Mouse (Mus musculus) CH12.LX (cell line): ENCODE measurements around the gene Rnf181. TPM values are rescaled to one million over a fixed set of nuclear protein-coding genes. Genes with fewer than 3 reads are reported as not detected.

Experiments
- DNase-seq: peaks from one replicate; pipeline ENCODE4 v3.0.0-alpha.2; 2013; ENCODE audit errors: extremely low read depth
- H3K27ac ChIP-seq: 2 replicates; pipeline ENCODE4 v1.5.1; 2012; ENCODE audit warnings: low read depth, mild to moderate bottlenecking, control low read depth, moderate library complexity; ENCODE audit not compliant: insufficient read depth
- H3K27me3 ChIP-seq: replicated peaks from 2 replicates; pipeline ENCODE3; 2012; ENCODE audit warnings: inconsistent platforms
- H3K36me3 ChIP-seq, 2 experiments: replicated peaks in 1 of 2; 2 replicates each; pipeline versions ENCODE3 to v1.6.1; 2012; ENCODE audit warnings: inconsistent platforms in 1 of 2, low read length in 1 of 2, mild to moderate bottlenecking in 1 of 2, mixed read lengths in 1 of 2, moderate library complexity in 1 of 2; ENCODE audit not compliant: control insufficient read depth in 1 of 2, insufficient read depth in 1 of 2
- H3K4me1 ChIP-seq, 2 experiments: 2 replicates each; pipeline ENCODE4 v1.6.1; 2012; ENCODE audit warnings: inconsistent platforms in 1 of 2, moderate library complexity in 1 of 2; ENCODE audit not compliant: insufficient read depth in 2 of 2, control insufficient read depth in 1 of 2
- H3K4me2 ChIP-seq: 2 replicates; pipeline ENCODE4 v1.6.1; 2012; ENCODE audit warnings: low read depth, mild to moderate bottlenecking, control low read depth; ENCODE audit not compliant: poor library complexity, insufficient read depth, severe bottlenecking
- H3K4me3 ChIP-seq, 3 experiments: fragments of 150-350 bp in 1 of 3; sonication (generic) in 1 of 3; replicated peaks in 1 of 3; 2 replicates each; pipeline versions ENCODE3 to v1.5.1; 2011 to 2012; ENCODE audit warnings: low read depth in 2 of 3, low read length in 2 of 3, mild to moderate bottlenecking in 2 of 3, moderate library complexity in 2 of 3, control low read depth in 1 of 3, improper control_type of control experiment in 1 of 3, inconsistent platforms in 1 of 3, mixed read lengths in 1 of 3; ENCODE audit not compliant: poor library complexity in 1 of 3
- H3K79me2 ChIP-seq: replicated peaks from 2 replicates; pipeline ENCODE4 v1.6.1; 2012; ENCODE audit warnings: mild to moderate bottlenecking, moderate library complexity; ENCODE audit not compliant: control insufficient read depth, poor library complexity, insufficient read depth, severe bottlenecking; ENCODE audit errors: extremely low read depth
- H3K9ac ChIP-seq: 2 replicates; pipeline ENCODE4 v1.6.1; 2012; ENCODE audit warnings: low read depth, mild to moderate bottlenecking, control low read depth, moderate library complexity; ENCODE audit not compliant: insufficient read depth
- H3K9me3 ChIP-seq: replicated peaks from 2 replicates; pipeline ENCODE3; 2012; ENCODE audit warnings: low read length, inconsistent platforms, mixed read lengths
- CHD2 ChIP-seq: IDR thresholded peaks from 2 replicates; pipeline ENCODE4 v1.6.1; 2011; ENCODE audit warnings: low read length, improper control_type of control experiment
- CTCF ChIP-seq, 2 experiments: IDR thresholded peaks in 1 of 2; conservative IDR thresholded peaks in 1 of 2; 2 replicates each; pipeline ENCODE4 v1.5.1; 2011 to 2012; ENCODE audit warnings: low read depth in 2 of 2, low read length in 2 of 2, improper control_type of control experiment in 1 of 2, inconsistent platforms in 1 of 2, mild to moderate bottlenecking in 1 of 2, moderate library complexity in 1 of 2
- E2F4 ChIP-seq: IDR thresholded peaks from 2 replicates; pipeline ENCODE4 v1.6.1; 2011; ENCODE audit warnings: low read depth, low read length, improper control_type of control experiment; ENCODE audit not compliant: insufficient replicate concordance
- ELF1 ChIP-seq: IDR thresholded peaks from 2 replicates; pipeline ENCODE4 v1.6.1; 2014; ENCODE audit warnings: low read depth, mild to moderate bottlenecking, inconsistent platforms, low read length, improper control_type of control experiment
- EP300 ChIP-seq: IDR thresholded peaks from 2 replicates; pipeline ENCODE4 v1.6.1; 2011; ENCODE audit warnings: low read length, improper control_type of control experiment
- ETS1 ChIP-seq: conservative IDR thresholded peaks from 2 replicates; pipeline ENCODE4 v1.6.1; 2012; ENCODE audit warnings: low read depth, mild to moderate bottlenecking, inconsistent platforms, low read length, improper control_type of control experiment, moderate library complexity
- GABPA ChIP-seq: IDR thresholded peaks from 2 replicates; pipeline ENCODE4 v1.6.1; 2012; ENCODE audit warnings: low read depth, low read length, improper control_type of control experiment, inconsistent platforms; ENCODE audit not compliant: insufficient replicate concordance
- HCFC1 ChIP-seq: IDR thresholded peaks from 2 replicates; pipeline ENCODE4 v1.6.1; 2012; ENCODE audit warnings: low read depth, mild to moderate bottlenecking, inconsistent platforms, low read length, improper control_type of control experiment
- IRF4 ChIP-seq: IDR thresholded peaks from 2 replicates; pipeline ENCODE4 v1.6.1; 2014; ENCODE audit warnings: low read depth, mild to moderate bottlenecking, inconsistent platforms, low read length, improper control_type of control experiment
- MAFK ChIP-seq: IDR thresholded peaks from 2 replicates; pipeline ENCODE4 v1.6.1; 2011; ENCODE audit warnings: low read length, improper control_type of control experiment; ENCODE audit not compliant: insufficient replicate concordance
- MAX ChIP-seq: IDR thresholded peaks from 2 replicates; pipeline ENCODE4 v1.6.1; 2011; ENCODE audit warnings: low read length, improper control_type of control experiment
- MEF2A ChIP-seq: IDR thresholded peaks from 2 replicates; pipeline ENCODE4 v1.6.1; 2014; ENCODE audit warnings: low read depth, mild to moderate bottlenecking, inconsistent platforms, low read length, improper control_type of control experiment, borderline replicate concordance
- MXI1 ChIP-seq: IDR thresholded peaks from 2 replicates; pipeline ENCODE4 v1.6.1; 2011; ENCODE audit warnings: mild to moderate bottlenecking, low read depth, low read length, improper control_type of control experiment
- NELFE ChIP-seq: IDR thresholded peaks from 2 replicates; pipeline ENCODE4 v1.6.1; 2011; ENCODE audit warnings: low read depth, low read length, improper control_type of control experiment
- NRF1 ChIP-seq: IDR thresholded peaks from 2 replicates; pipeline ENCODE4 v1.6.1; 2014; ENCODE audit warnings: low read depth, mild to moderate bottlenecking, inconsistent platforms, low read length, improper control_type of control experiment, moderate library complexity
- POLR2AphosphoS2 ChIP-seq: IDR thresholded peaks from 2 replicates; pipeline ENCODE4 v1.6.1; 2011; ENCODE audit warnings: low read depth, low read length, improper control_type of control experiment
- RAD21 ChIP-seq: IDR thresholded peaks from 2 replicates; pipeline ENCODE4 v1.6.1; 2011; ENCODE audit warnings: low read depth, mild to moderate bottlenecking, low read length, improper control_type of control experiment, moderate library complexity
- RCOR1 ChIP-seq: conservative IDR thresholded peaks from 2 replicates; pipeline ENCODE4 v1.6.1; 2012; ENCODE audit warnings: low read depth, mild to moderate bottlenecking, inconsistent platforms, low read length, improper control_type of control experiment
- SMC3 ChIP-seq: IDR thresholded peaks from 2 replicates; pipeline ENCODE4 v1.6.1; 2011; ENCODE audit warnings: low read depth, low read length, improper control_type of control experiment
- TBP ChIP-seq: conservative IDR thresholded peaks from 2 replicates; pipeline ENCODE4 v1.6.1; 2011; ENCODE audit warnings: low read depth, low read length, improper control_type of control experiment
- USF1 ChIP-seq: IDR thresholded peaks from 2 replicates; pipeline ENCODE4 v1.6.1; 2014; ENCODE audit warnings: low read depth, mild to moderate bottlenecking, inconsistent platforms, low read length, improper control_type of control experiment
- USF2 ChIP-seq: conservative IDR thresholded peaks from 2 replicates; pipeline ENCODE4 v1.6.1; 2011; ENCODE audit warnings: low read depth, low read length, improper control_type of control experiment
- ZKSCAN1 ChIP-seq: IDR thresholded peaks from 2 replicates; pipeline ENCODE4 v1.6.1; 2012; ENCODE audit warnings: low read depth, inconsistent platforms, low read length, improper control_type of control experiment, borderline replicate concordance
- ZMIZ1 ChIP-seq: IDR thresholded peaks from 2 replicates; pipeline ENCODE4 v1.6.1; 2012; ENCODE audit warnings: low read depth, mild to moderate bottlenecking, inconsistent platforms, low read length, improper control_type of control experiment
- dilution Hi-C: fragments of 300-500 bp; cut with MboI; formaldehyde crosslinking; loops from 2 replicates; pipeline ENCODE4 v1.14.3; 2020; ENCODE audit warnings: low sequenced_read_pairs; ENCODE audit not compliant: extremely low pct_unique_long_range_greater_than_20kb, extremely low pct_ligation_motif_present
- in situ Hi-C: fragments of 300-500 bp; cut with MboI; formaldehyde crosslinking; loops from 3 replicates; pipeline ENCODE4 v1.14.3; 2019; ENCODE audit warnings: low sequenced_read_pairs, low pct_ligation_motif_present, low pct_unique_long_range_greater_than_20kb, mixed read lengths
- polyA plus RNA-seq: library from polyadenylated mRNA; unstranded; fragments of >175 nt; gene quantifications from 2 replicates; pipeline ENCODE4 v1.2.1, GENCODE M21; 2012; ENCODE audit warnings: low read depth; ENCODE audit not compliant: insufficient read length
- total RNA-seq, 2 experiments: library from RNA; depleted of rRNA; stranded (reverse); fragments of 300-350 nt in 1 of 2; fragments of >200 nt in 1 of 2; gene quantifications; 2 replicates each; pipeline ENCODE4 v1.2.3; 2012 to 2014

Gene Rnf181
- total and polyA plus RNA-seq, 3 experiments: 63.2 to 88.7 (median 83.2) TPM

GRCm38 (mm10) chr6:72383952-72384351 lies 17.2 kb upstream of the Rnf181 start:
- Histone ChIP-seq H3K36me3 (peaks cover 7 to 46% of the 10 kb centered on the region in 2 experiments), H3K4me1 (peaks cover 2 to 16% of the 10 kb centered on the region in 2 experiments), H3K79me2 (no peaks in the 10 kb centered on the region), H3K4me2 (no peak overlapping the region), H3K9me3 (no peaks in the 10 kb centered on the region), H3K4me3 (no peak overlapping the region), H3K27me3 (peaks cover 10% of the 10 kb centered on the region), H3K9ac (no peak overlapping the region), H3K27ac (no peak overlapping the region)
- in situ Hi-C loops (no loop called here), dilution Hi-C loops (no loop called here)
- DNase-seq: no peak
- TF ChIP-seq MEF2A: no peak
- no peak for TF ChIP-seq MXI1
- TF ChIP-seq ZMIZ1: no peak
- TF ChIP-seq SMC3: no peak
- no peak for TF ChIP-seq NRF1
- no peak for TF ChIP-seq USF1
- TF ChIP-seq EP300: no peak
- no peak for TF ChIP-seq CHD2

- Histone ChIP-seq H3K4me2 (no peak overlapping the region), H3K27me3 (peaks cover 10% of the 10 kb centered on the region), H3K27ac (no peak overlapping the region), H3K79me2 (no peaks in the 10 kb centered on the region), H3K36me3 (peaks cover 7 to 40% of the 10 kb centered on the region in 2 experiments), H3K4me3 (no peak overlapping the region), H3K4me1 (peaks cover 0 to 9% of the 10 kb centered on the region in 2 experiments; a peak in 2 of 4 replicates), H3K9ac (no peak overlapping the region), H3K9me3 (no peaks in the 10 kb centered on the region)
- in situ Hi-C loops: no loop called here
- dilution Hi-C loops: no loop called here
- TF ChIP-seq USF1 (no peak), E2F4 (no peak), POLR2AphosphoS2 (no peak), ETS1 (no peak), USF2 (no peak), TBP (no peak), ZKSCAN1 (no peak), RCOR1 (no peak), HCFC1 (no peak), MXI1 (no peak), NELFE (no peak), RAD21 (no peak), MAFK (no peak), IRF4 (no peak), MAX (no peak), ELF1 (no peak), CTCF (conservative IDR thresholded peaks at IDR 0.05 in 1 of 2, IDR thresholded peaks at IDR 0.05 in 1 of 2; ENCODE audit: low read depth in 2 of 2, low read length in 2 of 2) (no peak), GABPA (no peak)
- DNase-seq: no peak
These were observed 16.5 kb upstream of the Rnf181 start for GRCm38 (mm10) chr6:72383142-72383820.
